Mouse (Mus musculus): ENCODE measurements around the gene Tfdp2.

Gene Tfdp2

DNA sequence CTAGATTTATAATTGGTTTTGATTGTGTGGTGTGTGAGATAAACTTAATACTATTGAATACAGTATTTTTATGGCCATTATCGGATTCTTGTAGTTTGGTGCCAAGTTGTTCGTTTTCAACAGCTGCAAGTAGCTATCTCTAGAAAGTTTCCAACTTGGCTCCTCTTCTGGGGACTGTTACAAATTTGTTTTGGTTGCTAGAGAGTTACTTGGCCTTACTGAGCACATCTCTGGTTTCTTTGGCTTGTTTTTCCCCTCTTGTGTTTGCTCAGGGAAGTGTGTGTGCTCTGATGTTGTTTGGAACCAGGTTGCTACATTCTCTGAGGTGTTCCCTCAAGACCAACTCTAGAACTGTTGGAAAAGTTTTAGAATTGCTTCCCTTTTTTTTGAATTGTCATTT lies 27.2 kb downstream of the Tfdp2 start:
- in situ Hi-C loops (cut with MboI; ENCODE audit: low sequenced_read_pairs), result no loop called here

GRCm38 (mm10) chr9:96228285-96228684 lies 32.2 kb downstream of the Tfdp2 start:
- in situ Hi-C loops (cut with MboI; ENCODE audit: low sequenced_read_pairs), result no loop called here

DNA sequence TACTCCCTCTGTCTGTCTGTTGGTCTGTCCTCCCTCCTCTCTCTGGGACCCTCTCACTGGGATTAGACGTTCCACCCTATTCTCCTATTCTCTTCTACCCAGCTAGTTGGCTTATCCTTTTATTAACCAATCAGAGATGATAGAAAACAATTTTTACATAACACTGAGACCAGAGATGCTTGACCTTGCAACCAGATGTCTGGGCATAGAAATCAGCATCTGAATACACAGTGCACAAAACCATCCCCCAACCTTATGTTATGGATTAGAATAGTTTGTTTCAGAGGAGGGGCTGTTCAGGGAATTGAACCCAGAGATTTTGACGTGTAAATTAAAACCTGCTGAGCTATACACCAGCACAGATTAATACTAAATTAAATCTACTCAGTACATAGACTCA lies 34.2 kb downstream of the Tfdp2 start:
- in situ Hi-C loops (cut with MboI; ENCODE audit: low sequenced_read_pairs), result no loop called here

DNA sequence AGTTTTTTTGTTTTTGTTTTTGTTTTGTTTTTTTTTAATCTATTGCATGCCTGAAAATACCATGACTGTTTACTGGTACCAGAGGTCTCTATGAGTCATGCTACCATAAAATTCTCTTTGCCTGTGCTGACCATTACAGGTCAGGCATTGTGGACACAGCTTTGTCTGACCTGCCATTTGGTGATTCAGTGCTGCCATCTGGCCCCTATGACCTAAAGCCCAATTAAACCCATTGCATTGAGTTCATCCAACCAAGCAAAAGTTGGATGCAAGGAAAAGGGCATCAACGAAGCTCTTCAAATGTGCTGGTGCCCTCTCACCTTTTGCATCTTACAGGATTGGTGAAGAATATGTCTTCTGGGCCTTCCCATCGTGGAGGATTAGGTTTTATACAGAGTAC lies 39.4 kb downstream of the Tfdp2 start:
- in situ Hi-C loops (cut with MboI; ENCODE audit: low sequenced_read_pairs), result no loop called here

DNA sequence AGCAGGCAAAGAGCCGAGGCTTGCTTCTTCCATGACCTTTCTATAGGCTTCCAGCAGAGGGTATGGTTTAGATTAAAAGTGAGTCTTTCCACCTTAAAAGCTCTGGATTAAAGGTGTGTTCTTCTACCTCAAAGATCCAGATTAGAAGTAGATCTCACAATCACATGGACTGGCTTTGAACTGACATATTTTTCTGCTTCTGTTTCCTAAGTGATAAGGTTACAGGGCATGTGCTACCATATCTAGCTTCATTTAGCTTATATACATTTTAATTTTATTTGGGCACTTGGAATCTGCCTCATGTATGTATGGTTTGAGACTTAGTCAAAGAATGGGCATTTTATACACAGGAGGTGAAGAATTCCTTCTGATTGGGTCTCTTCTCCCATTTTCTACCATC lies 41.3 kb downstream of the Tfdp2 start:
- in situ Hi-C loops (cut with MboI; ENCODE audit: low sequenced_read_pairs), result no loop called here

DNA sequence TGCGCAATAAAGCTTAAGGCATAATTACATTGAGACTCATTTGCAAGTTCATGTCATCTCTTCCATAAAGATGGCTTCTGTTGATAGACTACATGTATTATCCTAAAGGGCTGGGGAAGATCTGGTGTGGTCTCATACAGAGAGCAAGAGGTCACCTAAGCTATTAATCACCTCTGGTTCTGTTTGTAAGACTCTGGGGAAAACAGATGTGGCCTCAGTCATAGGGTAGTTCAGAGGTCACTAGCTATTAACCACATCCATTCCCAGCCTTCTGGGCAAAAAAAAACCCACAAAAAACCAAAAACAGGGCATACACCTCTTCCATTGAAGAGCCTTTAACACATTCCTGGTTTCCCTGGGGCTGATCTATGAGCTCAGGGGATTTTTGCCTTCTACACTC lies 42.2 kb downstream of the Tfdp2 start:
- in situ Hi-C loops (cut with MboI; ENCODE audit: low sequenced_read_pairs), result no loop called here

GRCm38 (mm10) chr9:96241134-96242097 lies 45.3 kb downstream of the Tfdp2 start:
- in situ Hi-C loops (cut with MboI; ENCODE audit: low sequenced_read_pairs), result no loop called here

DNA sequence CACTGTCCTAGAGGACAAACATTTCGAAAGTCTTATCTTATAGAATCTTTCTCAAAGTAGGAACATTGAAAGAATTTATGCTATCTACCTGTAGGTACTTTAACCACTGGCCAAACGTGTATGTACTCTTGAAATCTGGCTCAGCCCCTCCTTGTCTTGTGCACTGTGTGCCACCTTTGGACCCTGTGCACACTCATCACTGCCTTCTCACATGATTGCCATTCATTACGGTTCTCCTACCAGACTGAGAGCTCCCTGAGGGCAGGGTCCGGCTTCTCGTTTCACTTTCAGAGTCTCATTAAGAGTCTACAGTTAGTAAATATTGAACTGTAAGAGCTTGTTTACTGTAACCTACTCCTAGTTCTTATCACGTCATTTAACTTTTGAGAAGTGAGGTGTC lies 47.8 kb downstream of the Tfdp2 start:
- in situ Hi-C loops (cut with MboI; ENCODE audit: low sequenced_read_pairs), result no loop called here

GRCm38 (mm10) chr9:96254812-96255211 lies 58.7 kb downstream of the Tfdp2 start:
- in situ Hi-C loops (cut with MboI; ENCODE audit: low sequenced_read_pairs), result no loop called here

DNA sequence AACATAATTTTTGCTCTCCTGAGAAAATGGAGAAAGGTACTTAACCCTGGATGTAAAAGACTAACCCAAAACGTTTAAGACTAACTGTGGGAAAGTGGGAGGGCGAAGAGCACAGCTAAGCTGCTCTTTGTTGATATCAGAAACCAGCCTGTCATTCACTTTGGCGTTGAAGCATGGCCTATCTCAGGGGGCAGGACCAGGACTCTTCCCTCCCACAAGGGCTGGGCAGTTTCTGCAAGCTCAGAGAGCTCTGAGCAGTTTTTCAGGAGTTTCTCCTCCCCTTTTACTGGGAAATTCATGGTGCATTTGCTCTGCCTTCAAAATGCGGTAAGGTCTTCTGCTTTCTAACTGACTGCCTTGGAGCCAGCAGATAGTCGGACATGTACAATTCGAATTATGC lies 62.4 kb downstream of the Tfdp2 start:
- in situ Hi-C loops (cut with MboI; ENCODE audit: low sequenced_read_pairs), result no loop called here

- in situ Hi-C loops (cut with MboI; ENCODE audit: low sequenced_read_pairs), result no loop called here
Observed at GRCm38 (mm10) chr9:96259017-96259512, 63.0 kb downstream of the Tfdp2 start.

DNA sequence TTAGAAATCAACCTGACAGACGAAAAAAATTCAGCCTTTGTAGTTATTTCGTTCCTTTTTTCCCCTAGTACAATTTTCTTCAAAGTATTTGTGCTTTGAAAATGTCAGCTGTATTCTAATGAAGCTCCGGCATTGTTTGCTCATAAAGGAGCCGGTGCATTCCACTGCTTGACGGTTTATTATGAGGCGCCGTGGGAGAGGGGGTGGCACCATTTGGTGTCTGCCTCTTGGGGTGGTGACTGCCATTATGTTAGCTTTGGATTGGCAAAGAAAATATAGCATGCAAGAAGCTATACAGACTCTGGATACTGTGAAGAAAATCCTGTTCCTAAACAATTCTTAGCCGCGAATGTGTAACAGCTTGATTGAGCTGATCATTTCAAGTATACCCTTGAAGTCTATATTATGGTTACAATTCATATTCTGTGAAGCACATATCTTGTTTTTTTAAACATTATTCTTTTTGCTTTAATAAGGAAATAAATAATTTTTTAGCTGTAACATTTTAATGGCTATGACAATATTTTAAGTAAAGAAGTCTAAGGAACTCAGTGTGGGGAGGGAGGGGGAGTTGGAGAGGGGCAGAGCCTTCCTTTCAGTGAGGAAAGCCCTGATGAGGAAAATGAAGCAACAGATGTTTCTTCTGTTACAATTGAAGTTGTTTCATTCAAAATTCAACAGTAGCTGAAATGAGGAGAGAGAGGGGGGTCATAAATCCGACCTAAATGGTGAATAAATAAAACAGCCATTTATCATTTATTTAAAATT lies 63.9 kb downstream of the Tfdp2 start:
- in situ Hi-C loops (cut with MboI; ENCODE audit: low sequenced_read_pairs), result no loop called here

DNA sequence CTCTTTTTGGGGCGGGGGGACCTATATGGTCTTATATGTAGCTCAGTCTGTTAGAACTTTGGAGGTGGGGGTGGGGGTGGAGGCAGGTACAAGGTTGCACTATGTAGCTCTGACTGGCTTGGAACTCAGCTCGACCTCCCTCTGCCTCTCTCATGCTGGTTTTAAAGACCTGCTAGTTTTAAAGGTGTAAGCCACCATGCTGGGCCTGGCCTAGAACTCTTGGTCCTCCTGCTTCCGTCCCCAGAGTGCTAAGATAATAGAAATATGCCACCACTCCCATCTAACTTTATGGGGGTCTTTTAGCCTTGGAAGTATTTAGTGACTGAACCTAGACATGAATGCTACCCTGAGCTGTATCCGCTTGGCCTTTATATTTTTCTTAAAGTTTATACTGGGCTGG lies 65.0 kb downstream of the Tfdp2 start:
- in situ Hi-C loops (cut with MboI; ENCODE audit: low sequenced_read_pairs), result no loop called here

DNA sequence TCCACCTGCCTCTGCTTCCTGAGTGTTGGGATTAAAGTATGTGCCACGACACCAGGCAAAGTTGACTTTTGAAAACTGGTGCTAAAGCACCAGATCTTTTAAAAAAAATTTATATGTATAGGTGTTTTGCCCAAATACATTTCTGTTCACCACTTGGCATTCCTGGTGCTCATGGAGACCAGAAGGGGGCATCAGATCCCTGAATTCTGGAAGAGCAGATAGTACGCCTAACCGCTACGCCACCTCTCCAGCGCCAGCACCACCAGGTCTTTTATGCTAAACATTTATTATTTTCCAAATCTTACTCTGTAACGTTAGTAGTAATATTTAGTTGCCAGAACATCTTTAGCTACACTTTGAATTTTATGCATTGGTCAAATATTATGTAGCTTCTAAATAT lies 65.9 kb downstream of the Tfdp2 start:
- in situ Hi-C loops (cut with MboI; ENCODE audit: low sequenced_read_pairs), result no loop called here

- in situ Hi-C loops (cut with MboI; ENCODE audit: low sequenced_read_pairs), result no loop called here
Observed at GRCm38 (mm10) chr9:96266793-96267558, 70.9 kb downstream of the Tfdp2 start.

DNA sequence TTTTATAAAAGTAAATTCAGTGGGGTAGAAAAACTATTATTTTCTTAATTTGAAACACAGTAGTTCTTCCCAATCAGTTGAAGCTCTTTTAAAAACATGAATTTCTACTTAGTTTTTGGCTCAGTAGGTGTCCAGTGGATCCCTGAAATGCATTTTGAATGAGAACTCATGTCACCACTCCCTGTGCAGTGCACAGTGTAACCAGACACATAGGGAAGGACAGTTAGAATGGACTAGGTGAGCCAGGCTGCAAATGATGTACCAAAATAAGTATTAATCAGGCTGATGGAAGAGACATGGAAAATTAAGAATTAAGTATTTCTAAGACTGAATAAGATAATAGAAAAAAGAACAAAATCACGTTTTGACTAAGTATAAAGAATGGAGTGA lies 71.5 kb downstream of the Tfdp2 start:
- in situ Hi-C loops (cut with MboI; ENCODE audit: low sequenced_read_pairs), result no loop called here

DNA sequence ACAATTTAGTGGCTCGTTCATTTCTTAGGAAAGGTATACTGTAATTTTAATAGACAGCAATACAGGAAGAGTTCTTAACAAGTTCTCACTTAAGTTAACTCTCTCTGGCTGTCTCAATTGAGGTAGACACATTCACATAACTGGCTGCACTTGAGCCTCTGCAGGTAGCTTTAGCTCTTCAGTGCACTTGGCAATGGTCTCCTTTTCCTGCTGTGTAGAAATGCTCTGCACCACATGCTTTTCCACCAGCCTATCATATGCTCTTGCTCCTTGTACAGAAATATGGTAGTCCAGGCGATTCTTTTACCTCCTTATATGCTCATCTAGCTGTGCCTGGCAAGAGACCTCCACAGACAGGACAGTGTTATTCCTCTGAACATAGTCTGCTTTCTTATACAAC lies 73.7 kb downstream of the Tfdp2 start:
- in situ Hi-C loops (cut with MboI; ENCODE audit: low sequenced_read_pairs), result no loop called here

DNA sequence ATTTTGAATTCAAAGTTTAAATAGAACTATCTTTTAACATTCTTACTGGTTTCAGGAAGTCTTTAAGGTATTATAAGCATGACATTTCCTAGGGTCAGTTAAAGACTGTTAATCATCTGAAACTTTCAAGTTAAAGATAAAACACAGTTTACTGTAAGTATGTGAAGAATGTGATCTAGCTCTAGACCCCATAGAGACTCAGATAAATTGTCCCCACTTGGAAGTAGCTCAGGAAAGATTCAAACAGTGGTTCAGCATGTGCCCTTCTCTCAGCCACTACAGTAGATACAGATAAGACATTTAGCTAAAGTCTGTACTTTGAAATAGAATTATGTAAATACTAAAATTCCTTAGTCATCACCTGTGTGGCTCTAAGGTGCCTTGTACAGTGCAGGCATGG lies 79.5 kb downstream of the Tfdp2 start:
- in situ Hi-C loops (cut with MboI; ENCODE audit: low sequenced_read_pairs), result loop anchor here (25.0 kb wide), 1 partner anchor 387 kb away; no protein-coding TSS in a partner anchor

DNA sequence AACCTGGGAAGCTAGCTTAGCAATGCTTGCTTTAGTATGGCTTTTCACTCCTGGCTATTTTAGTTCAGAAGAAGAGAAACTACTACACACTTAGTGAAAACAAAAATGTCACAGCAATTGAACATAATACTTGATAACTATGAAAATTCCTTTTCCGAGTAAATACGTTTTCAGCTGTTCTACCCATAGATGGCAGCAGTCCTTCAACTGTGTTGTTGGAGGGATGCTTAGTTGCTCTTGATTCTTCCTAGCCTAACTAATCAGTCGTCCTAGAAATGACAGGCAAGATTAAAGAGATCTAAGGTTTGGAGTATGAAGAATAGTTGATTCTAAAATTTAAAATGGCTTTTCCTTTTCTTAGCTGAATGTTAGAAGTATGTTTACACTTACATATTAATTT lies 85.4 kb downstream of the Tfdp2 start:
- in situ Hi-C loops (cut with MboI; ENCODE audit: low sequenced_read_pairs), result loop anchor here (10.0 to 25.0 kb wide), 2 partner anchors 381 to 533 kb away; no protein-coding TSS in a partner anchor

DNA sequence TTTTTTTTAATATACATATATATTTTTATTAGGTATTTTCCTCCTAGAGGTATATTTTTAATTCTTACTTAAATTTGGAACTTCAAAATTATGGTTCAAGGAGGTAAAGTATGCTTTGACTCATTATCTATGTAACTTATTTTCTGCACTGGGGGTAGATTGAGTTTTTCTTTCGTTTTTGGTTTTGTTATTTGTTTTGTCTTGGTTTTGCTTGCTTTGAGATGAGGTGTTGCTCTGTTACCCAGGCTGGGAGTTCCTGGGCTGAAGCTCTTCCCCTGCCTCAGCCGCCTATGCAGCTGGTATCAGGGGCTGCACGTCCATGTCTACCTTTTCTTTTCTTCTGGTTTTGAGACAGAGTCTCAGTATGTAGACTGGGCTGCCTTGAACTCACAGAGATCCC lies 86.0 kb downstream of the Tfdp2 start:
- in situ Hi-C loops (cut with MboI; ENCODE audit: low sequenced_read_pairs), result loop anchor here (10.0 to 25.0 kb wide), 2 partner anchors 380 to 533 kb away; no protein-coding TSS in a partner anchor

GRCm38 (mm10) chr9:96284916-96285315 lies 88.8 kb downstream of the Tfdp2 start:
- in situ Hi-C loops (cut with MboI; ENCODE audit: low sequenced_read_pairs), result loop anchor here (10.0 to 25.0 kb wide), 2 partner anchors 377 to 530 kb away; no protein-coding TSS in a partner anchor

Data from CH12F3 (cell line).